Mouse (Mus musculus) stomach, embryonic 14.5 days (tissue): ENCODE measurements around the gene Neu1. TPM values are rescaled to one million over a fixed set of nuclear protein-coding genes. Genes with fewer than 3 reads are reported as not detected.

ENCODE experiments used
- ATAC-seq: fragments of 200-750 bp; cut with Nextera tagmentation; 2 replicates; pipeline ENCODE4 v1.8.0; 2017; ENCODE audit warnings: low read depth, moderate TSS enrichment; ENCODE audit not compliant: insufficient number of reproducible peaks, insufficient read depth, low FRiP score
- H3K27ac ChIP-seq: fragments of 300-500 bp; sonication (generic); 2 replicates; pipeline ENCODE4 v1.5.1; 2014; ENCODE audit warnings: mild to moderate bottlenecking, low read length, moderate library complexity, mixed read lengths
- H3K27me3 ChIP-seq: fragments of 300-500 bp; sonication (generic); 2 replicates; pipeline ENCODE4 v1.6.1; 2014; ENCODE audit warnings: low read length, control low read depth, mixed read lengths; ENCODE audit not compliant: control insufficient read depth, insufficient read depth
- H3K36me3 ChIP-seq: fragments of 300-500 bp; sonication (generic); 2 replicates; pipeline ENCODE4 v1.6.1; 2014; ENCODE audit warnings: mild to moderate bottlenecking, control low read depth, low read length, moderate library complexity, mixed read lengths; ENCODE audit not compliant: control insufficient read depth, insufficient read depth
- H3K4me1 ChIP-seq: fragments of 300-500 bp; sonication (generic); 2 replicates; pipeline ENCODE4 v1.6.1; 2014; ENCODE audit warnings: low read length, control low read depth, mixed read lengths; ENCODE audit not compliant: control insufficient read depth, insufficient read depth
- H3K4me2 ChIP-seq: fragments of 300-500 bp; sonication (generic); replicated peaks from 2 replicates; pipeline ENCODE4 v1.6.1; 2014; ENCODE audit warnings: low read depth, low read length, control low read depth
- H3K4me3 ChIP-seq: fragments of 300-500 bp; sonication (generic); 2 replicates; pipeline ENCODE4 v1.5.1; 2014; ENCODE audit warnings: low read depth, low read length, control low read depth
- H3K9ac ChIP-seq: fragments of 300-500 bp; sonication (generic); replicated peaks from 2 replicates; pipeline ENCODE4 v1.6.1; 2014; ENCODE audit warnings: low read depth, mild to moderate bottlenecking, control low read depth, low read length, moderate library complexity, mixed read lengths
- H3K9me3 ChIP-seq: fragments of 300-500 bp; sonication (generic); 2 replicates; pipeline ENCODE4 v1.6.1; 2016; ENCODE audit warnings: low read depth, low read length, control low read depth; ENCODE audit not compliant: control insufficient read depth
- WGBS: fragments of 180-500 bp; shearing (Covaris S2); extraction: QIAGEN DNeasy Blood & Tissue Kit; methylation state at CpG from one replicate; pipeline ENCODE4 v1.1.7; 2014; 5-methylcytosine and 5-hydroxymethylcytosine counted together
- polyA plus RNA-seq: library from polyadenylated mRNA; unstranded; fragments of >200 nt; fragmentation: Nextera tagmentation; extraction: Ambion mirVana; gene quantifications from 2 replicates; pipeline ENCODE4 v1.2.1, GENCODE M21; 2014

The Neu1 gene
- polyA plus RNA-seq, 1 experiment from 2014 or later, result 16.2 TPM

DNA sequence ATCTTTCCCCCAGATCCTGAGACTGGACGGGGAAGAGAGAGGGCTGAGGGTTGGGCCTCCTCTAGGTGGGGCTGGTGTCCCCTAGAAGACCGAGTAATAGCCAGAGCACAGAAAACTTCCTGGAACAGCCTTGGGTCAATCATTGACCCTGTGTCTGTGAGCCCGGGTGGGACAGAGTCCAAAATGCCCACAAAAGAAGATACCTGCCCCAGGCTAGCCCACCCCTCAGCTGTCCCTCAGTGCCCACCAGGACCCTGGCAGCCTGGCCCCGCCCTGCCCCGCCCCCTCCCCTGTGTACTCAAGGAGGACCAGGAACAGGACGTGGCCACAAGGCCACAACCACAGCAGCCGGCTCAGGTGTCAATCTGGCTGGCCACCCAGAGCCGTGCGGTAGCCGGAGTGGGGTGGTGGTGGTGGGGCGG lies 15.6 kb upstream of the Neu1 start:
- H3K27me3 ChIP-seq, result no peaks in the 10 kb centered on the region
- peaks cover 37% of the 10 kb centered on the region for H3K36me3 ChIP-seq
- H3K9me3 ChIP-seq, result no peaks in the 10 kb centered on the region
- peak; percentile 53; the same call in 1 of the 2 replicates for ATAC-seq
- no peak overlapping the region for H3K4me3 ChIP-seq
- no peak overlapping the region for H3K4me2 ChIP-seq
- H3K4me1 ChIP-seq, result no peaks in the 10 kb centered on the region
- H3K9ac ChIP-seq, result no peak overlapping the region
- WGBS, result 22% methylated on average over 11 of the region's 11 CpGs
- H3K27ac ChIP-seq, result no peak overlapping the region

GRCm38 (mm10) chr17:34916316-34916715 lies 14.7 kb upstream of the Neu1 start:
- Histone ChIP-seq H3K4me3 (no peak overlapping the region), H3K27ac (no peak overlapping the region), H3K4me1 (no peaks in the 10 kb centered on the region), H3K4me2 (no peak overlapping the region), H3K36me3 (peaks cover 28% of the 10 kb centered on the region), H3K9ac (no peak overlapping the region), H3K9me3 (no peaks in the 10 kb centered on the region), H3K27me3 (no peaks in the 10 kb centered on the region)
- no peak for ATAC-seq
- 91% methylated on average over 5 of the region's 5 CpGs for WGBS

DNA sequence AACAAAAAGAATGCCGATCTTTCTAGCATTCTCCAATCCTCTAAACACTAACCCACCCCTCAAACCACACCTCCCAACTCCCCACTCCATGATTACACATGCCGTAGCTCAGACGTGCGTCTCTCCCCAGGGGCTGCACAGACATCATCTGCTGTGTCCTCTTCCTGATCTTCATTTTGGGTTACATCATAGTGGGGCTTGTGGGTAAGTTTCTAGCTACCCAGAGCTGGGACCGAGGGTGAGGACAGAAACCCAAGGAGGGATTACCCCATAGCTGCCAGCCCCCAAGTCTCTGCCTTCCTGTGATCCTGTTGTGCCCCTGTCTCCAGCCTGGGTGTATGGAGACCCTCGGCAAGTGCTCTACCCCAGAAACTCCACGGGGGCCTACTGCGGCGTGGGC lies 13.9 kb upstream of the Neu1 start:
- H3K27ac ChIP-seq, result no peak overlapping the region
- H3K9me3 ChIP-seq, result no peaks in the 10 kb centered on the region
- H3K27me3 ChIP-seq, result no peaks in the 10 kb centered on the region
- no peak overlapping the region for H3K4me2 ChIP-seq
- no peak for ATAC-seq
- no peak overlapping the region for H3K4me3 ChIP-seq
- WGBS, result 74% methylated on average over 9 of the region's 9 CpGs
- no peak overlapping the region for H3K9ac ChIP-seq
- no peaks in the 10 kb centered on the region for H3K4me1 ChIP-seq
- peaks cover 20% of the 10 kb centered on the region for H3K36me3 ChIP-seq

GRCm38 (mm10) chr17:34922939-34923338 lies 8.1 kb upstream of the Neu1 start:
- Histone ChIP-seq H3K27me3 (no peaks in the 10 kb centered on the region), H3K4me3 (no peak overlapping the region), H3K36me3 (no peaks in the 10 kb centered on the region), H3K9me3 (no peaks in the 10 kb centered on the region), H3K4me2 (no peak overlapping the region), H3K4me1 (no peaks in the 10 kb centered on the region), H3K9ac (no peak overlapping the region), H3K27ac (no peak overlapping the region)
- 0 out of 2 replicates have a peak, but pooled peaks have one; percentile 33 for ATAC-seq
- WGBS, result 50% methylated on average over 6 of the region's 6 CpGs

GRCm38 (mm10) chr17:34924258-34924657 lies 6.8 kb upstream of the Neu1 start:
- no peak overlapping the region for H3K4me2 ChIP-seq
- 63% methylated on average over 5 of the region's 5 CpGs for WGBS
- ATAC-seq, result no peak

GRCm38 (mm10) chr17:34927306-34928019 lies 3.6 kb upstream of the Neu1 start:
- no peak for ATAC-seq
- 84% methylated on average over 18 of the region's 18 CpGs for WGBS
- no peak overlapping the region for H3K9ac ChIP-seq
- H3K36me3 ChIP-seq, result no peaks in the 10 kb centered on the region
- no peak overlapping the region for H3K27ac ChIP-seq
- H3K4me2 ChIP-seq, result no peak overlapping the region
- no peaks in the 10 kb centered on the region for H3K4me1 ChIP-seq
- H3K4me3 ChIP-seq, result no peak overlapping the region
- H3K9me3 ChIP-seq, result no peaks in the 10 kb centered on the region
- H3K27me3 ChIP-seq, result no peaks in the 10 kb centered on the region

More at GRCm38 (mm10) chr17:34924258-34924657, 6.8 kb upstream of the Neu1 start:
- Histone ChIP-seq H3K4me3 (no peak overlapping the region), H3K27ac (no peak overlapping the region), H3K36me3 (no peaks in the 10 kb centered on the region), H3K9ac (no peak overlapping the region), H3K4me1 (no peaks in the 10 kb centered on the region), H3K9me3 (no peaks in the 10 kb centered on the region), H3K27me3 (no peaks in the 10 kb centered on the region)

GRCm38 (mm10) chr17:34928841-34929240 lies 2.2 kb upstream of the Neu1 start:
- 51% methylated on average over 4 of the region's 4 CpGs for WGBS
- Histone ChIP-seq H3K9me3 (no peaks in the 10 kb centered on the region), H3K36me3 (no peaks in the 10 kb centered on the region)

DNA sequence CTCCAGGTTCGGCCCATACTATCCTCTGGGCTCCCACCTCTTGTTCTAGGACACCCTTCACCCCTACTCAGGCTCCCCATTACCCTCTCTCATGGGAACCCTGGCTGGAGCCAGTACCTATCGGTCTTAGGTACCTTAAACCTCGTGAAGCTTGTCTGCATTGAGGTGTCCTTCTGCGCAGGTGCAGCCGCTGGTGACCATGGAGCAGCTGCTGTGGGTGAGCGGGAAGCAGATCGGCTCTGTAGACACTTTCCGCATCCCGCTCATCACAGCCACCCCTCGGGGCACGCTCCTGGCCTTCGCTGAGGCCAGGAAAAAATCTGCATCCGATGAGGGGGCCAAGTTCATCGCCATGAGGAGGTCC lies 664 bp downstream of the Neu1 start:
- peak overlapping the region; percentile 54 for H3K9ac ChIP-seq
- H3K4me3 ChIP-seq, result peak overlapping the region; percentile 71
- 11% methylated on average over 14 of the region's 14 CpGs for WGBS
- H3K27ac ChIP-seq, result no peak overlapping the region
- H3K27me3 ChIP-seq, result no peaks in the 10 kb centered on the region
- H3K9me3 ChIP-seq, result no peaks in the 10 kb centered on the region
- no peaks in the 10 kb centered on the region for H3K36me3 ChIP-seq
- 0 out of 2 replicates have a peak, but pooled peaks have one; percentile 2 for ATAC-seq
- H3K4me2 ChIP-seq, result peak overlapping the region; percentile 98
- no peaks in the 10 kb centered on the region for H3K4me1 ChIP-seq

More at GRCm38 (mm10) chr17:34928841-34929240, 2.2 kb upstream of the Neu1 start:
- ATAC-seq, result no peak
- no peaks in the 10 kb centered on the region for H3K27me3 ChIP-seq
- no peaks in the 10 kb centered on the region for H3K4me1 ChIP-seq
- no peak overlapping the region for H3K4me2 ChIP-seq
- no peak overlapping the region for H3K4me3 ChIP-seq
- H3K9ac ChIP-seq, result no peak overlapping the region
- H3K27ac ChIP-seq, result no peak overlapping the region

DNA sequence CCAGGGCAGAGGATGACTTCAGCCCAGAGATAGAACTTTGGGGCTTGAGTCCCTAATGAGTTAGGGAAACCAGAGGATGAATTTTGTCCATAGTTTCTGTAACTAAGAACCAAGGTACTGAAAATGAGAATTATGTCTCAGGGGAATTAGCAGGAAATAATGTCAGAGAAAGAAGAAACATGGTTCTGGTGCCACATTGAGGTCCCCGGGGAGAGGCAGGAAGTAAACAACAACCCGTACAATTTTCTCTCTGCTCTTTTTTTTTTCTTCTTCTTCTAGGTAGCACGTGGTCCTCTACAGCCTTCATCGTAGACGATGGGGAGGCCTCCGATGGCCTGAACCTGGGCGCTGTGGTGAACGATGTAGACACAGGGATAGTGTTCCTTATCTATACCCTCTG lies 1.2 kb downstream of the Neu1 start:
- Histone ChIP-seq H3K27me3 (no peaks in the 10 kb centered on the region), H3K4me1 (no peaks in the 10 kb centered on the region), H3K4me3 (peak overlapping the region; percentile 71), H3K9me3 (no peaks in the 10 kb centered on the region), H3K27ac (no peak overlapping the region), H3K9ac (peak overlapping the region; percentile 54; the same call in 1 of the 2 replicates), H3K4me2 (peak overlapping the region; percentile 98), H3K36me3 (no peaks in the 10 kb centered on the region)
- ATAC-seq, result no peak
- 74% methylated on average over 8 of the region's 8 CpGs for WGBS
